Mouse (Mus musculus) hindbrain, embryonic 12.5 days (tissue): ENCODE results near the gene Arid2. TPM values are rescaled to one million over a fixed set of nuclear protein-coding genes. Genes with fewer than 3 reads are reported as not detected.

Source experiments
- ATAC-seq: fragments of 200-750 bp; cut with Nextera tagmentation; 2 replicates; pipeline ENCODE4 v1.8.0; 2017; ENCODE audit warnings: moderate TSS enrichment; ENCODE audit not compliant: low FRiP score
- H3K27ac ChIP-seq: fragments of 300-500 bp; sonication (generic); 2 replicates; pipeline ENCODE4 v1.5.1; 2016; ENCODE audit warnings: mild to moderate bottlenecking
- H3K27me3 ChIP-seq: fragments of 300-500 bp; sonication (generic); 2 replicates; pipeline ENCODE4 v1.6.1; 2016; ENCODE audit warnings: mild to moderate bottlenecking
- H3K36me3 ChIP-seq: fragments of 300-500 bp; sonication (generic); 2 replicates; pipeline ENCODE4 v1.6.1; 2016; ENCODE audit warnings: mild to moderate bottlenecking
- H3K4me1 ChIP-seq: fragments of 300-500 bp; sonication (generic); 2 replicates; pipeline ENCODE4 v1.6.1; 2016
- H3K4me2 ChIP-seq: fragments of 300-500 bp; sonication (generic); replicated peaks from 2 replicates; pipeline ENCODE4 v1.6.1; 2016; ENCODE audit warnings: mild to moderate bottlenecking
- H3K4me3 ChIP-seq: fragments of 300-500 bp; sonication (generic); 2 replicates; pipeline ENCODE4 v1.5.1; 2016; ENCODE audit warnings: mild to moderate bottlenecking
- H3K9ac ChIP-seq: fragments of 300-500 bp; sonication (generic); 2 replicates; pipeline ENCODE4 v1.6.1; 2016; ENCODE audit warnings: mild to moderate bottlenecking, moderate library complexity
- H3K9me3 ChIP-seq: fragments of 300-500 bp; sonication (generic); replicated peaks from 2 replicates; pipeline ENCODE4 v1.6.1; 2016; ENCODE audit warnings: mild to moderate bottlenecking
- WGBS: fragments of 180-500 bp; shearing (Covaris S2); methylation state at CpG from one replicate; pipeline ENCODE4 v1.1.7; 2016; 5-methylcytosine and 5-hydroxymethylcytosine counted together
- polyA plus RNA-seq: library from polyadenylated mRNA; unstranded; fragments of >200 nt; fragmentation: Nextera tagmentation; extraction: Ambion mirVana; gene quantifications from 2 replicates; pipeline ENCODE4 v1.2.1, GENCODE M21; 2016

The Arid2 gene
- polyA plus RNA-seq, 1 experiment from 2014 or later = 37.3 TPM

DNA sequence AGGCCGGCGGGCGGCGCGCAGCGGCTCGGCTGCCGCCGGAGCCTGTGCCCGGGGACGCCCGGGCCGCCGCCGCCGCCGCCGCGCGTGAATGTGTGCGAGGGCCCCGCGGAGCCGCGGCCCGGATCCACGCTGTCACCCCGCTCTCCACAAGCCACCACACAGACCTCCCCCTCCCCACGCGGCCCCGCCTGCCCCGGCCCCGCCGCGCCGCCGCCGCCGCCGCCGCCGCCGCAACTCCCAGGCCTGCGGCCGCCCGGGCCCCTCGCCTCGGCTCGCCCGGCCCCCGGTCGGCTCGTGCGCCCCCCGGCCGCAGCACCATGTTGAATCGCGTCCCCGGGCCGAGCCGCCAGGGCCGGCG, 404 bp upstream of the Arid2 start:
- no peaks in the 10 kb centered on the region for H3K27me3 ChIP-seq
- H3K9ac ChIP-seq = peak overlapping the region; percentile 99
- peak overlapping the region; percentile 95 for H3K4me3 ChIP-seq
- H3K27ac ChIP-seq = peak overlapping the region; percentile 100
- ATAC-seq = peak; percentile 36
- H3K4me1 ChIP-seq = peaks cover 26% of the 10 kb centered on the region
- H3K4me2 ChIP-seq = peak overlapping the region; percentile 85
- no peaks in the 10 kb centered on the region for H3K9me3 ChIP-seq
- 1% methylated on average over 22 of the region's 63 CpGs for WGBS
- H3K36me3 ChIP-seq = no peaks in the 10 kb centered on the region

DNA sequence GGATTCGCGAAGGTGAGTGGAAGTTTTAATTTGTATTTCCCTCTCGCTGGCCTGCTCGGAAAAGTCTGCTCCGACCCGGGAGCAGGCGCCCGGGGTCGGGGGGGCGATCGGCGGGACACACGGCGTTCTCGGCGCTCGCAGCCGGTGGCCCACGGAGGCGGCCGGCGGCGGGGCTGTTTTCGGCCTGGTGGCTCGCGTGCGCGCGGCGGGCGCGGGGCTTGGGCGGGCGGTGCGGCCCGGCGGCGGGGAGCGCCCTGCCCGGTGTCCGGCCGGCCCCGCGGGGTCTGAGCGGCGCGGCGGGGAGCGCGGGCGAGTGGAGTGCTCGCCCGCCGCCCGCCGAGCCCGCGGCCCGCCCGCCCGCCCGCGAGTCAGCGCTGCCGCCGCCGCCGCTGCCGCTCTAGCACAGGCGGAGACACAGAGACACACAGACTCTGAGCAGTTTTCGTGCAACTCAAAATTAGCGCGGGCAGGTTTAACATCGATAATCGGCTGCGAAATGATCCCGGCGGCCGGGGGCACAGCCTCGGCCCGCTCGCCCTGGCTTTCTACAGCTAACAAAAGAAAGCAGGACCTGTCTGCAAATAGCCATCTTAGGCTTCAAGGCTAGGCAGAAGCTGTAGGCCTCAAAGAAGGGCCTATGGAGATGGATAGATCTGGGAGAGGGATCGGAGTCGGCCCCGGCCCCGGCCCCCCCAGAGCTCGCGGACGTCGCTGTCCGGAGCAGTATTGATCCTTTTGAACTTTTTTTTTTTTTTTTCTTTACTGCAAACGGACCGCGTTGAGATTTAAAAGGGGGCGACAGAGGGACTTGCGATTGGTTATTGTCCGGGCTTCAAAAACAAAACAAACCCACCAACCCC, 888 bp downstream of the Arid2 start:
- Histone ChIP-seq H3K27me3 (no peaks in the 10 kb centered on the region), H3K27ac (peak overlapping the region; percentile 100), H3K4me2 (peak overlapping the region; percentile 85), H3K36me3 (no peaks in the 10 kb centered on the region), H3K4me3 (peak overlapping the region; percentile 95), H3K9me3 (no peaks in the 10 kb centered on the region), H3K4me1 (peaks cover 14% of the 10 kb centered on the region), H3K9ac (peak overlapping the region; percentile 99)
- no peak for ATAC-seq
- WGBS = under 1% methylated on average over 75 of the region's 97 CpGs

DNA sequence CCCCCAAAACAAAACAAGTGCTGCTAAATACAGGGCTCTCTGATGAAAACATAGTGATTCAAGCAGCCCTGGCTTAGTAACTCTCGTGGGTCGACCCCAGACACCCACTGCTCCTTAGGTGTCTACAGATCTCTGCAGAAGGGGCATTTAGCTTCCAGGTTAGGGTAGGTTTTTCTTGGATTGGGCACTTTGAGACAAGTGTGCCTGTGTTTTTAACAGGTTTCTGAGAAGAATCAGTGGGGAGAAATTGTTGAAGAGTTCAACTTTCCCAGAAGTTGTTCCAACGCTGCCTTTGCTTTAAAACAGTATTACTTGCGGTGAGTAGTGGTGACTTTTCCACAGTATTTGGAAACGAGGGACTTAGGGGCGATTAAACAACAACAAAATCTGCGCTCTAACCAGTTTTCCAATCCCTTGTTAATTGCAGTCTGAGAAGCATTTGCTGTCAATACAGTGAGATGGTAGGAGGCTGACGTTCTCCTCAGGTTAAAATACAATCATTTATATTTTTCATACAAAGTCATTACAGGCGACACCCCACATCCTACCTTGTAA, 1.6 kb downstream of the Arid2 start:
- Histone ChIP-seq H3K4me2 (peak overlapping the region; percentile 85), H3K9ac (peak overlapping the region; percentile 99), H3K27me3 (no peaks in the 10 kb centered on the region), H3K9me3 (no peaks in the 10 kb centered on the region), H3K27ac (peak overlapping the region; percentile 100), H3K4me1 (peaks cover 12% of the 10 kb centered on the region), H3K36me3 (no peaks in the 10 kb centered on the region), H3K4me3 (peak overlapping the region; percentile 95)
- no peak for ATAC-seq
- WGBS = 9% methylated on average over 9 of the region's 9 CpGs

DNA sequence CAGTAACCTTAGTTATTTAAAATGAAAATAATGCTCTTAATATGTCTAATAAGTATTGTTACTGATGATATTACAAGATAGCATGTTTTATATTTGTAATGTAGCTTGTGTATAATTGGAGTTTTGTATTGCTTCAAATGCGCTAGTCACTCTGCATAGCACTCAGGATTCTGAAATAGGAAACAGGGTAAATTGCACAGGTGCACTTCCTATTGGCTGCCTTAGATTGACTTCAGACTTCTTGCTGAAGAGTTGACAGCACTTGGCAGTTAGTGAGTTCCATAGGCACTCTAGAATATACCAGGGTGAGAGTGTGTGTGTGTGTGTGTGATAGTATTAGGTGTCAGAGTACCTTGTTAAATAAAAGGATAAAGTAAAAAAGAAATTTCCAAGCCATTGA, 2.7 kb downstream of the Arid2 start:
- ATAC-seq = no peak
- Histone ChIP-seq H3K4me1 (peaks cover 13% of the 10 kb centered on the region), H3K36me3 (no peaks in the 10 kb centered on the region), H3K27me3 (no peaks in the 10 kb centered on the region), H3K9me3 (no peaks in the 10 kb centered on the region), H3K27ac (no peak overlapping the region), H3K4me3 (no peak overlapping the region), H3K9ac (no peak overlapping the region), H3K4me2 (peak overlapping the region; percentile 42)
- 92% methylated on average over 1 of the region's 1 CpGs for WGBS

GRCm38 (mm10) chr15:96293444-96293843, 6.1 kb downstream of the Arid2 start:
- no peak for ATAC-seq
- Histone ChIP-seq H3K9ac (no peak overlapping the region), H3K4me1 (peaks cover 14% of the 10 kb centered on the region), H3K27me3 (no peaks in the 10 kb centered on the region), H3K36me3 (no peaks in the 10 kb centered on the region), H3K4me3 (no peak overlapping the region), H3K4me2 (no peak overlapping the region), H3K27ac (no peak overlapping the region), H3K9me3 (no peaks in the 10 kb centered on the region)
- 82% methylated on average over 3 of the region's 3 CpGs for WGBS

DNA sequence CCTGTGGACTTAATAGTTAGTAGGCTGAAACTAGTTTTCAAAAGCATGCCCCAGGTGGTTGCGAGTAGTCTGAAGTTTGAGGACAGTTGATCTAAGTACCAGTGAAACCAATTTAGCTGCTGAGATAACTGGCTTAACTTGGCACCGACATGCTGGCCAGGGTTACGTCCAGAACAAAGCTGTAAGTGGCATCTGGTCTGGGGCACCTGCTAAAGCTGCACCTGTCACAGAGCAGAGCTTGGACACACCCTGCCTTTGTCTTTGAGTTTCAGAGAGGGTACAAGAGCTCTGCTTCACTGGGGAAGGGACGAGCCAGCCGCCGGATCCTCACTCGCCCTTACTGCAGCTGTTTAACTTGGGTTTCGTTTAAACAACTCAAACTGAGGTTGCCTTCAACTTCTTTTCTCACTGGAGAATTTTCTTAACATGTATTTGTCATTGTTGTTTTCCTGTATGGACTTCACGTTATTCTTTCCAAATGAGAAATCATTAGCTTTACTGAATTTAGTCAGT, 9.8 kb downstream of the Arid2 start:
- Histone ChIP-seq H3K36me3 (0 out of 2 replicates have a peak, but pooled peaks cover 3% of the 10 kb centered on the region), H3K4me2 (no peak overlapping the region)

DNA sequence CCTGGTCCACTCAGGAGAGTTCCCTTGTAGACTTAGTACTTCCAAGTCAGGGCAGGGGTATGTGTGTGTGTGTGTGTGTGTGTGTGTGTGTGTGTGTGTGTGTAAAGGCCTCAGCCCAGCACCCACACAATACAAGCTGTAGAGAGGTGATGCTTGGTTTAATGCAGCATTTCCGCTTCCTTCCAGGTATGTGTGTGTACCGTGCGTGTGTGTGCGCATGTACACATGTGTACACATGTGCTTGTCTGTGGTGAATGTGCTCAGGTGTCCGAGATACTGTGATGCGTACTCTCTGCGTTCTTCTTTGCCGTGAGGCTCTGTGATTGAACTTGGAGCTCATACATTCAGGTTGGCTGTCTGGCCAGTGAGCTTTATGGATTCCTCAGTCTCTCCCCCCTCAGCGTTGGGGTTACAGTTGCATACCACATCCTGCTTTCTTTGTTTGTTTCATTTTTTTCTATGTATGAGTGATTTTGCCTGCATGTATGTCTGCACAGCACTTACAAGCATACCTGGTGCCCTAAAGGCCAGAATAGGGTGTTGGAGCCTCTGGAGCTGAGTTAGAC, 10.4 kb downstream of the Arid2 start:
- H3K27me3 ChIP-seq = no peaks in the 10 kb centered on the region
- WGBS = 93% methylated on average over 9 of the region's 9 CpGs
- H3K27ac ChIP-seq = no peak overlapping the region
- H3K4me3 ChIP-seq = no peak overlapping the region
- H3K36me3 ChIP-seq = peaks cover 7% of the 10 kb centered on the region
- 0 out of 2 replicates have a peak, but pooled peaks cover 3% of the 10 kb centered on the region for H3K4me1 ChIP-seq
- no peak overlapping the region for H3K9ac ChIP-seq
- no peak overlapping the region for H3K4me2 ChIP-seq
- ATAC-seq = no peak
- H3K9me3 ChIP-seq = no peaks in the 10 kb centered on the region

More for the DNA sequence above, 9.8 kb downstream of the Arid2 start:
- 90% methylated on average over 9 of the region's 9 CpGs for WGBS
- Histone ChIP-seq H3K27ac (no peak overlapping the region), H3K4me3 (no peak overlapping the region), H3K9me3 (no peaks in the 10 kb centered on the region), H3K4me1 (0 out of 2 replicates have a peak, but pooled peaks cover 3% of the 10 kb centered on the region), H3K27me3 (no peaks in the 10 kb centered on the region), H3K9ac (no peak overlapping the region)
- ATAC-seq = no peak

GRCm38 (mm10) chr15:96309310-96309709, 22.0 kb downstream of the Arid2 start:
- no peak overlapping the region for H3K4me2 ChIP-seq
- no peaks in the 10 kb centered on the region for H3K9me3 ChIP-seq
- H3K27ac ChIP-seq = no peak overlapping the region
- H3K36me3 ChIP-seq = peaks cover 27% of the 10 kb centered on the region
- H3K4me1 ChIP-seq = peaks cover 7% of the 10 kb centered on the region; the same call in 1 of the 2 replicates
- no peaks in the 10 kb centered on the region for H3K27me3 ChIP-seq
- 76% methylated on average over 6 of the region's 6 CpGs for WGBS
- H3K4me3 ChIP-seq = no peak overlapping the region
- no peak overlapping the region for H3K9ac ChIP-seq
- no peak for ATAC-seq

GRCm38 (mm10) chr15:96312902-96313301, 25.6 kb downstream of the Arid2 start:
- no peak for ATAC-seq
- WGBS = 91% methylated on average over 1 of the region's 1 CpGs
- peaks cover 19% of the 10 kb centered on the region for H3K36me3 ChIP-seq
- H3K9me3 ChIP-seq = no peaks in the 10 kb centered on the region
- H3K27me3 ChIP-seq = no peaks in the 10 kb centered on the region
- no peak overlapping the region for H3K27ac ChIP-seq
- no peak overlapping the region for H3K4me2 ChIP-seq
- no peak overlapping the region for H3K9ac ChIP-seq
- peaks cover 7% of the 10 kb centered on the region; the same call in 1 of the 2 replicates for H3K4me1 ChIP-seq
- no peak overlapping the region for H3K4me3 ChIP-seq

- 58% methylated on average over 1 of the region's 1 CpGs for WGBS
- Histone ChIP-seq H3K27me3 (no peaks in the 10 kb centered on the region), H3K4me3 (no peak overlapping the region), H3K9me3 (no peaks in the 10 kb centered on the region), H3K27ac (no peak overlapping the region), H3K36me3 (peaks cover 19% of the 10 kb centered on the region), H3K4me2 (no peak overlapping the region), H3K9ac (no peak overlapping the region), H3K4me1 (no peaks in the 10 kb centered on the region)
- no peak for ATAC-seq
These were observed 28.3 kb downstream of the Arid2 start for GRCm38 (mm10) chr15:96315664-96316063.

DNA sequence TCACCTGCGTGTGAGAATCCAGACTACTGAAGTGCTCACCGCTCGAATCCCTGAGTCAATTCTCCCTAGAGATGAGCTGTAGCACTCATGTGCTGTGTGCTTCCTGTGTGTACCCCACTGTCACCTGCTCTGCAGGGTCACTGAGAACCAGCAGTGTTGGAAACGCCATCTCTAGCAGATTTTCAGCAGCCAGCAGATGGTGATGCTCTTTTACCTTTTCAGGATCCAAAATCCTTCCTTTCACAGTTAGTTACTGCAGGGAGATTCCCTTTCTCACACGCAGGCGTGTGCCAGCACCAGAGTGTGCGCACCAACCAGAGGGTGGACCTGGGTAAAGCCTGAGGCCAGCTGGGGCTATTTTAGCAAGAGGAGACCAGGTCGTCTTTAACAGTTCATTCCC, 32.0 kb downstream of the Arid2 start:
- H3K9ac ChIP-seq = no peak overlapping the region
- no peak for ATAC-seq
- WGBS = 88% methylated on average over 8 of the region's 8 CpGs

DNA sequence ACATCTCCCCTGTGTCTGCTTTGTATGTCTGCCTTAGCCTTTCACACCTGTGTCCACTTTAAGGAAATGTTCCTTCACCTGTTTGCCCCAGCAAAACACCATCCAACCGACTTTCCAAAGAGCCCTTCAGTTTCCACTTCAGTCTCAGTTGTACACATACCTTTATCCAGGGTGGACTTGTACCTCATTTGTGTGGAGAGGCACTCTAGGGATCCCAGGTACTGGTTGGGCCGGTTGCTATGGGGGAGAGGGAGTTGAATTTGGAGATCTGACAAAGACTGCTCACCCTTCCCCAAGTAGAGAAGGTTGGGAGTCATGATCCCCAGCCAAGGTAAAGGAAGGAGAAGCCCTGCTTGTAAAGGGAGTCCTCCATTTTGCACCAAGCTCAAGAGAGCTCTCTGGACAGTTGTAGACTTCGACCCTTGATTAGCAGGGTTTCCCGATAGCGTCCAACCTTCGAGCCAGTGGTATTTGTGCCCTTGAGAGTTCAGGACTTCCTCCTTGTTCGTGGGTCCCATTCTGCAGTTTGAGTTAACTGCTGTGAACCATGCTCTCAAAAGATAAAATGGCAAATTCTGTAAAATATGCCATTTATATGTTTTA, 38.5 kb downstream of the Arid2 start:
- H3K4me1 ChIP-seq = no peaks in the 10 kb centered on the region; the same call in none of the 2 replicates
- 0 out of 2 replicates have a peak, but pooled peaks cover 3% of the 10 kb centered on the region for H3K36me3 ChIP-seq
- no peaks in the 10 kb centered on the region for H3K9me3 ChIP-seq
- H3K27ac ChIP-seq = no peak overlapping the region
- no peak overlapping the region for H3K4me2 ChIP-seq
- 94% methylated on average over 7 of the region's 7 CpGs for WGBS
- no peaks in the 10 kb centered on the region for H3K27me3 ChIP-seq
- H3K4me3 ChIP-seq = no peak overlapping the region
- H3K9ac ChIP-seq = no peak overlapping the region
- no peak for ATAC-seq

More for the DNA sequence above, 32.0 kb downstream of the Arid2 start:
- H3K27me3 ChIP-seq = no peaks in the 10 kb centered on the region
- no peak overlapping the region for H3K4me3 ChIP-seq
- no peaks in the 10 kb centered on the region for H3K4me1 ChIP-seq
- H3K4me2 ChIP-seq = no peak overlapping the region
- no peak overlapping the region; the same call in 1 of the 2 replicates for H3K27ac ChIP-seq
- H3K36me3 ChIP-seq = peaks cover 5% of the 10 kb centered on the region; the same call in 1 of the 2 replicates
- H3K9me3 ChIP-seq = no peaks in the 10 kb centered on the region
